Mouse (Mus musculus) stomach, embryonic 14.5 days (tissue): ENCODE measurements at regions not wholly inside any gene's neighbourhood (a gene's known extent, or its start where the extent isn't known, plus 50 kb on each side); places are given as distances from the start of the nearest gene placed in this dataset.

Source experiments
- ATAC-seq: fragments of 200-750 bp; cut with Nextera tagmentation; 2 replicates; pipeline ENCODE4 v1.8.0; 2017; ENCODE audit warnings: low read depth, moderate TSS enrichment; ENCODE audit not compliant: insufficient number of reproducible peaks, insufficient read depth, low FRiP score
- H3K27ac ChIP-seq: fragments of 300-500 bp; sonication (generic); 2 replicates; pipeline ENCODE4 v1.5.1; 2014; ENCODE audit warnings: mild to moderate bottlenecking, low read length, moderate library complexity, mixed read lengths
- H3K27me3 ChIP-seq: fragments of 300-500 bp; sonication (generic); 2 replicates; pipeline ENCODE4 v1.6.1; 2014; ENCODE audit warnings: low read length, control low read depth, mixed read lengths; ENCODE audit not compliant: control insufficient read depth, insufficient read depth
- H3K36me3 ChIP-seq: fragments of 300-500 bp; sonication (generic); 2 replicates; pipeline ENCODE4 v1.6.1; 2014; ENCODE audit warnings: mild to moderate bottlenecking, control low read depth, low read length, moderate library complexity, mixed read lengths; ENCODE audit not compliant: control insufficient read depth, insufficient read depth
- H3K4me1 ChIP-seq: fragments of 300-500 bp; sonication (generic); 2 replicates; pipeline ENCODE4 v1.6.1; 2014; ENCODE audit warnings: low read length, control low read depth, mixed read lengths; ENCODE audit not compliant: control insufficient read depth, insufficient read depth
- H3K4me2 ChIP-seq: fragments of 300-500 bp; sonication (generic); replicated peaks from 2 replicates; pipeline ENCODE4 v1.6.1; 2014; ENCODE audit warnings: low read depth, low read length, control low read depth
- H3K4me3 ChIP-seq: fragments of 300-500 bp; sonication (generic); 2 replicates; pipeline ENCODE4 v1.5.1; 2014; ENCODE audit warnings: low read depth, low read length, control low read depth
- H3K9ac ChIP-seq: fragments of 300-500 bp; sonication (generic); replicated peaks from 2 replicates; pipeline ENCODE4 v1.6.1; 2014; ENCODE audit warnings: low read depth, mild to moderate bottlenecking, control low read depth, low read length, moderate library complexity, mixed read lengths
- H3K9me3 ChIP-seq: fragments of 300-500 bp; sonication (generic); 2 replicates; pipeline ENCODE4 v1.6.1; 2016; ENCODE audit warnings: low read depth, low read length, control low read depth; ENCODE audit not compliant: control insufficient read depth
- WGBS: fragments of 180-500 bp; shearing (Covaris S2); extraction: QIAGEN DNeasy Blood & Tissue Kit; methylation state at CpG from one replicate; pipeline ENCODE4 v1.1.7; 2014; 5-methylcytosine and 5-hydroxymethylcytosine counted together

DNA sequence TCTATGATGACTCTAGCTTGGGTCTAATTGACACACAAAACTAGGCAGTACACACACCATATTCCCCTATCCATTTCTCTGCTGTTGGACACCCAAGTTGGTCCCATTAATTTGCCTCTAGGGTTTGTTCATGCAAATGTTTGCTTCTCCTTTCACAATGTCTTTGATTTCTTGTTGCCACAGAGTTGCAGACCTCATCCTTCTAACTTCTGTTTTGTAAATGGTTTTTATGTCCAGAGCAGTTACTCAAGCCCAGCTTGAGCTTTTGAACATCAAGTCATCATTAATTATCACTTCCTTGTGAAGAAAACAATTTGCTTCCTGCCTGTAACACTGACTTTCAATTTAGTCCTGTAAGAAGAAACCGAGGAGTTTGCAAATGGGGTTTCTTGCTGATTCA lies 122.6 kb upstream of the Egfl6 start:
- Histone ChIP-seq H3K27ac (no peak overlapping the region), H3K9ac (no peak overlapping the region), H3K4me3 (no peak overlapping the region), H3K4me2 (no peak overlapping the region), H3K4me1 (no peaks in the 10 kb centered on the region), H3K27me3 (no peaks in the 10 kb centered on the region), H3K9me3 (no peaks in the 10 kb centered on the region), H3K36me3 (no peaks in the 10 kb centered on the region)
- WGBS, result 74% methylated on average over 1 of the region's 1 CpGs
- no peak for ATAC-seq

DNA sequence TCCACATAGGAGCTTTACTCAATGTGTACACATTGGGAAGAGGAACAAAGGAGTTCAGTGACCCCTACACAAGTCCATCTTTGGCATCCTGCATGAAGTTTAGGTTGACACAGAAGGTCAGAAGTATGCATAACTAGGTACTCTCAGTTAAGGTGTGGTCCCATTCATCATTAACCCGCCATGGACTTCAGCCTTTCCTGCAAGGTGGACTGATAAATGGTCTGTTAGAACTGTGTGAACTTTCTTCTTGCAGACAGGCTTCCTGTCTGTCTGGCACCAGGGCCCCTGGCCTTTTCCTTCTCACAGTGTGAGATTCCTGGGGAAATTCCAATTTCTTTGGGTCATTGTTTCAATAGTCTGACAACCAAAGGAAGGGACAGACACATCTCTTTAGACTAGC lies 121.5 kb upstream of the Egfl6 start:
- H3K9ac ChIP-seq, result no peak overlapping the region
- H3K4me1 ChIP-seq, result no peaks in the 10 kb centered on the region
- H3K36me3 ChIP-seq, result no peaks in the 10 kb centered on the region
- no peaks in the 10 kb centered on the region for H3K27me3 ChIP-seq
- no peaks in the 10 kb centered on the region for H3K9me3 ChIP-seq
- H3K4me2 ChIP-seq, result no peak overlapping the region
- no peak for ATAC-seq
- H3K4me3 ChIP-seq, result no peak overlapping the region
- 55% methylated on average over 1 of the region's 1 CpGs for WGBS
- no peak overlapping the region for H3K27ac ChIP-seq

DNA sequence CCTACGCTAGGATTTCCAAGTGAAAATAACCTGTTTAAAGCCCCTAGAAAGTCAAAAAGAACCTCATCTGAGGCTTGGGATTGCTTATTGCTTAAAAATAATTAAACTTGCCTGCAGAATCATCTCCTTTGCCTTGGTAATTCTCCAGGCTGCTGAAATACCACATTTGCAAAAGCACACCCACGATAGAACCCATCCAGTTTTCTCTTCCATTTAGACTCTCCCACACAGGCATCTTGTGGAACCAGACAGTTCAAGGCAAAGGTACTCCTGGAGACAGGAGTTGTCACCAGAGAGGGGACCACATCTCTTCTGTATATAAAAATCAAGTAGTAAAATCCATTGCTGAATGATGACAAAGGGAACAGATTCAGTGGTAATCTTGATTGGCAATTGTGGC lies 118.8 kb upstream of the Egfl6 start:
- Histone ChIP-seq H3K36me3 (no peaks in the 10 kb centered on the region), H3K27ac (no peak overlapping the region), H3K27me3 (no peaks in the 10 kb centered on the region), H3K9ac (no peak overlapping the region), H3K4me3 (no peak overlapping the region), H3K4me2 (no peak overlapping the region), H3K9me3 (no peaks in the 10 kb centered on the region), H3K4me1 (no peaks in the 10 kb centered on the region)
- no peak for ATAC-seq
- WGBS, result 91% methylated on average over 2 of the region's 2 CpGs

DNA sequence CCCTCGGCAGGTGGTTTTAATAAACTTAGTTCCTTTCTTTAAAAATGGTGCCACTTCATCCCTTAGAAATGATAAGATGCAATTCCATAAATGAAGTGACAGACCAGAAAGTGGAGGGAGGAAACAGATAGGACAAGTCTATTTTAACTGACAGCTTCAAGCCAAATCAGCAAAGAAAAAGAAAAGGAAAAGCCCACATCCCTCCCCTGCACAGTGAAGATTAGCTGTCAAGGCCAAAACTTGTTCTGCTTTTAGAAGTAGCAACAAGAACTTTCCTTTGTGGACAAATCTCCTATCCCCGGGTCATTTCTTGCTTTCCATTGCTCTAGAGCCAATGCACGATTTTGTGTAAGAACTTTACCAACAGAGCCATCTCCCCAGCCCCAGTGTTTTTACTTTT lies 108.7 kb upstream of the Egfl6 start:
- H3K4me1 ChIP-seq, result no peaks in the 10 kb centered on the region
- H3K27ac ChIP-seq, result no peak overlapping the region
- no peak overlapping the region for H3K4me3 ChIP-seq
- H3K4me2 ChIP-seq, result no peak overlapping the region
- no peak for ATAC-seq
- H3K9ac ChIP-seq, result no peak overlapping the region
- no peaks in the 10 kb centered on the region for H3K36me3 ChIP-seq
- H3K9me3 ChIP-seq, result no peaks in the 10 kb centered on the region
- whole genome bisulfite sequencing, result 75% methylated on average over 3 of the region's 3 CpGs
- H3K27me3 ChIP-seq, result no peaks in the 10 kb centered on the region

DNA sequence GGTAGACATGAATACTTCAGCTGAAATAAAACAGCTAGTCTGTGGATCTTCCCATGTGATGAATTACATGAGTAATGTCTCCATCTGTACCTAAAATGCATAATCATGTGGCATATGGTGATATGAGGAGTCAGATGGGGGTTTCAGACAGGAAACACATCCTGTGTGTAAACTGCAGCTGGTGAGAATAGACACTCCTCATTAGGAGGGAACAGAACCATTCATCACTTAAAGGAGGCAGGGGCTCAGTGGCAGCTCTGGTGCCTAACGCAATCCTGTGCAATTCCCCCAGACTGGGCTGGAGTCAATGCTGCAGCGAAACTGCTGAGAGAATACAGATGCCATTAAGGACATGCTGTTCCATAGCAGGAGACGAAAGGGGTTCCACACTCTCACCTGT lies 103.3 kb upstream of the Egfl6 start:
- 48% methylated on average over 3 of the region's 3 CpGs for WGBS
- H3K36me3 ChIP-seq, result no peaks in the 10 kb centered on the region
- H3K4me2 ChIP-seq, result no peak overlapping the region
- H3K4me1 ChIP-seq, result no peaks in the 10 kb centered on the region
- no peaks in the 10 kb centered on the region for H3K27me3 ChIP-seq
- no peaks in the 10 kb centered on the region for H3K9me3 ChIP-seq
- no peak overlapping the region for H3K9ac ChIP-seq
- H3K27ac ChIP-seq, result no peak overlapping the region
- no peak for ATAC-seq
- H3K4me3 ChIP-seq, result no peak overlapping the region

DNA sequence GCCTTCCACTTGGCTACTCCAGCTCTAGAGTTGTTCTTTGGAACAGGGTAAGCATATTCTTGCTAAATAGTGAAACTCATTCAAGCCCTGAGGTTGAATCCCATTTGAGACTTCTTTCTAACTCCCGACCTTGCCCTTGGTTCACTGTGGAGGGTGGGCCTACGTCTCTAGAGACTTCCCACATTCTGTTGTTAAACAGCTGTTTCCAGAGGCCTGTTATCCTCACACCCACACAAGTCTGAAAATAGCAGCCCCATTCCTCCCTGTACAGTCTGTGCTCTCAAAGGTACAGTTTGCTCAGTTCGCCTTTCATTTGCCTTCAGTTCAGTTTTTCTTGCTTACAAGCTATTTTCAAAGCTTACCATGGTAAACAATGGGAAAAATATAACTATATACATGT lies 87.9 kb upstream of the Egfl6 start:
- Histone ChIP-seq H3K4me2 (no peak overlapping the region), H3K27ac (no peak overlapping the region), H3K9me3 (no peaks in the 10 kb centered on the region), H3K4me1 (no peaks in the 10 kb centered on the region), H3K4me3 (no peak overlapping the region), H3K27me3 (no peaks in the 10 kb centered on the region), H3K36me3 (no peaks in the 10 kb centered on the region), H3K9ac (no peak overlapping the region)
- no peak for ATAC-seq
- WGBS, result 81% methylated on average over 3 of the region's 3 CpGs

DNA sequence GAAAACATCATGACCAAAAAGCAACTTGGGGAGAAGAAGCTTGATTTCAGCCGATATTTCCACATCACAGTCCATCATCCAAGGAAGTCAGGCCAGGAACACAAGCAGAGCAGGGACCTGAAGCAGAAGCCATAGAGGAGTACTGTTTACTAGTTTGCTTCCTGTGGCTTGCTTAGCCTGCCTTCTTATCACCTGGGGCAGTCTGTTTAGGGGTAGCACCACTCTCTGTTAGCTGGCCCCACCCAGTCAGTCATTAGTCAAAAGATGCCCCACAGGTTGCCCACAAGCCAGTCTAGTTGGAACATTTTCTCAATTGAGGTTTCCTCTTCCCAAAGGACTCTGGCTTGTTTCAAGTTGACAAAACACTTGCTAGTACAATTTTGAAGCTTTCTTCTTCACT lies 87.1 kb upstream of the Egfl6 start:
- ATAC-seq, result no peak
- WGBS, result 65% methylated on average over 1 of the region's 1 CpGs
- H3K4me3 ChIP-seq, result no peak overlapping the region

DNA sequence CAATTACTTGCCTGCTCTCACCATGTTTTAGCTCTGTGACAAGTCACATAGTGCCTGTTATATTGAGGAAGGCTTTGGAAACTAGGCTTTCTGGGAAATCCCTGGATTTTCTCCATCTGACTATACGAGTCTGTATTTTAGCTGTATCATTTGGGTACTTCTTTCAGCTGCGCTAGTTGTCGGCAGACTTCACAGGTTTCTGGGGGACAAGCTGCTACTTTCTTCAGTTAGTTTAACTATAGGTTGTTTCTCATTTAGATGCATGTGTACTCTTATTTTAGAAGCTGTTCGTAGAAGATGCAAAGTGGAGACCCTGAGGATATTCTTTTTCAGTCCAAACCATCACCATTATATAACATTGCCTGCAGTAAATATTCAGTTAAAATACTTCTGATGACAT lies 86.3 kb upstream of the Egfl6 start:
- no peaks in the 10 kb centered on the region for H3K36me3 ChIP-seq
- H3K4me3 ChIP-seq, result no peak overlapping the region
- H3K4me2 ChIP-seq, result no peak overlapping the region
- no peak overlapping the region for H3K9ac ChIP-seq
- ATAC-seq, result no peak
- no peaks in the 10 kb centered on the region for H3K4me1 ChIP-seq
- no peaks in the 10 kb centered on the region for H3K9me3 ChIP-seq
- H3K27me3 ChIP-seq, result no peaks in the 10 kb centered on the region
- WGBS, result 93% methylated on average over 4 of the region's 4 CpGs
- H3K27ac ChIP-seq, result no peak overlapping the region

More for the DNA sequence above, 87.1 kb upstream of the Egfl6 start:
- Histone ChIP-seq H3K9me3 (no peaks in the 10 kb centered on the region), H3K27ac (no peak overlapping the region), H3K27me3 (no peaks in the 10 kb centered on the region), H3K4me1 (no peaks in the 10 kb centered on the region), H3K36me3 (no peaks in the 10 kb centered on the region), H3K4me2 (no peak overlapping the region), H3K9ac (no peak overlapping the region)

DNA sequence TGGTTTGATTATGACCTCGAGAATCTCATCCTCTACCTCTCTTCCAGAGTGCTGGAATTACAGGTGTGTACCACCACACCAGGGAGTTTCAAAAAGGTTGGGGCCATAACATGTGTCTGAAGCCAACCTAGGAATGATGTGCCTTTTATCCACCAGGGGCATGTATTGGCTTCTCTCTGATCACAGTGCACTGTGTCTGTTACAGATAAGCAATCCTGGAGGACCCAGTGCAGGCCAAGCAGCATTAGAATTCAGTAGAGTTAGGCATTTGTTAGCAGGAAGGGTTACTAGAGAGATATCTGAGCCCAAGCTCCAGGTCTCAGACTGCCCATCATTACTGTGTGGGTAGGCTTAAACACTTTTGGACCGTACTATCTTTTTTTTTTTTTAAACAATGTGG lies 80.8 kb upstream of the Egfl6 start:
- 65% methylated on average over 2 of the region's 2 CpGs for WGBS
- no peak overlapping the region for H3K27ac ChIP-seq

More for the DNA sequence above, 80.8 kb upstream of the Egfl6 start:
- no peak for ATAC-seq
- Histone ChIP-seq H3K4me3 (no peak overlapping the region), H3K27me3 (no peaks in the 10 kb centered on the region), H3K9ac (no peak overlapping the region), H3K9me3 (no peaks in the 10 kb centered on the region), H3K36me3 (no peaks in the 10 kb centered on the region), H3K4me1 (no peaks in the 10 kb centered on the region), H3K4me2 (no peak overlapping the region)
